Mouse (Mus musculus) inflammation-experienced regulatory T-cells, adult 6 months (primary cell): ENCODE data around the gene Foxl1. TPM values are rescaled to one million over a fixed set of nuclear protein-coding genes. Genes with fewer than 3 reads are reported as not detected.
"Not testable (repeated sequence)": the region's sequence is repeated elsewhere in the genome, so short reads cannot be mapped to it uniquely, and the experiment has no call there.

Source experiments
- ATAC-seq: one replicate; pipeline ENCODE4 v1.8.0; 2017
- polyA plus RNA-seq, 3 experiments: library from polyadenylated mRNA; unstranded; fragments of 100-300 nt; shearing (Covaris generic); gene quantifications; one replicate each; pipeline ENCODE4 v1.2.1; 2017

Gene Foxl1
- polyA plus RNA-seq, 3 experiments from 2014 or later, result not detected

GRCm38 (mm10) chr8:121125311-121125876, 2.3 kb upstream of the Foxl1 start:
- no peak for ATAC-seq

GRCm38 (mm10) chr8:121126191-121126590, 1.5 kb upstream of the Foxl1 start:
- no peak for ATAC-seq

DNA sequence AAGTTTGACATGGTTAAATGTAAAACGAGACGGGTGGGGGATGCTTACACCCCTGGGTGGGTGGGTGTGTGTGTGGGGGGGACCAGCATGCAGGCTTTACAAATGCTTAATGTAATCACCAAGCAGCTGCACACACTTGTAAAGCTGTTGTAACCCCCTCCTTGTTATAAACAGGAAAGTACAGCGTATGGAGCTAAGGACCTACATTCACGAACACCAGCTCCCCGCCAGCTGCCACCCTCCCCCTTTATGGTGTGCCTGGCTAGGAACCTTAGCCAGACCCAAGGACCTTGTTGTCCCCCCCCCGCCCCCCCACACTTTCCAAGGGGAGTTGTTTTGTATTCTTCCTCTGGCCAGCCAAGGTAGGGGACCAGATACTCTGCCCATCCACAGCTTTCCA, 1.0 kb upstream of the Foxl1 start:
- ATAC-seq, result no peak

GRCm38 (mm10) chr8:121127291-121127701, 444 bp upstream of the Foxl1 start:
- ATAC-seq, result no peak

GRCm38 (mm10) chr8:121128531-121129264, 958 bp downstream of the Foxl1 start:
- no peak for ATAC-seq

GRCm38 (mm10) chr8:121129265-121129940, 1.7 kb downstream of the Foxl1 start:
- no peak for ATAC-seq

GRCm38 (mm10) chr8:121130522-121130921, 2.8 kb downstream of the Foxl1 start:
- no peak for ATAC-seq

DNA sequence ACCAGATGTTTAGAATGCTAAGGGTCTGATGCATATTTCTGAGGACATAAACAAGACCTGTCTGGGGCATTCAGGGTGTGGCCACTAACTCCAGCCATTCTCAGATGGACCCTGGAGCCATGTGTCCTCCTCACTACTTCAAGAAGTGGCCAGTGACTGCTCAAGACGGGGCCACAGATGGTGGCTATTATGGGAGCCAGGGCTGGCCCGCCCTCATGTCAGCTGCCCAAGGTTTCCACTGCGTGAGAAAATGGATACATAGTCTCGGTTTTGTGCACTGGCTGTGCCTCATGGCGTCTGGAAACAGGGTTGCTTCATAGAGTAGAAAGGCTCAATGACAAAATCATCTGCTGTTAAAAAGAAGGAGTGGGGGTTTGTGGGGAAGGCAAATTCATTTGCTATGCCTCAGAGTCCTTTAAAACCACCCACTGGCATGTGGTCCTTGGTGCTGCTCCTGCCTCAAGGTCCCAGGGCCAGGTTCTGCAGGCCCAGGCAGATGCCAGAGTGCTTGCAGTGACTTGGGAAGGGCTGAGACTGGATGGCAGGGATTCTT, 5.3 kb downstream of the Foxl1 start:
- no peak for ATAC-seq

DNA sequence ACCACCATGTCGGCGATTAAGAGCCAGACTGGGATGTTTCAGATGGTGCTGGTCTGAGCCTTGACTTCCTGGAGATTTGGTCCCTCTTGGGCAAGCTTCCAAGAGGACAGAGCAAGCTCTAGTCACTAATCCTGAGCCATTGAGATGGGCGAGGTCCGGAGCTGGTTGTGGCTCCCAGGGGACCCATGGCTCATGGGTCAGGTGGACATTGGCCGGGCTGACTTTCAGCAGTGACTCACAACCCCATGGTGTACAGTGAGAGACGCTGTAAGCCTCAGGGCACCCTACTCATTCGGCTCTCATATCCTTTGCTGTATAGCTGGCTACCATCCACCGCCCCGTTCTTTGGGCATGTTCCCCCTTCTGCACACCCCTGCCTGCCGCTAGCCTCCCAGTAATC, 6.4 kb downstream of the Foxl1 start:
- ATAC-seq, result no peak

DNA sequence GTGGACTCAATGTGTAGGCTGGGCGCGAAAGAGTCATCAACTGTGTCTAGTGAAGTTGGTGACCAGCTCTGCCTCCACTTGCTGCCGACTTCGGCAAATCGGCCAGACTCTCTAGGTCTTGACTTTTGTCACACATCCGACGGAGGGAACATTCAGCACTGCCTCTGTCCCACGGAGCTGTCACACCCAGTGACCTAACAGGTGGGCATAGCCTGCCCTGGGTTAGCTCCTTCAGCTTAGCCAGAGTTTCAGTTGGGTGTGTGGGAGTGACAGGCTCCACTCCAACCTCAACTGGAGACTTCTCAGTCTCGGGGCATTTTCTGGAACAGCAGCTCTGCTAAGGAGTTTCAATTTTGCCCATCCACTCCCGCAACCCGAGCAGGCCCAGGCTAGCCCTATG, 6.8 kb downstream of the Foxl1 start:
- no peak for ATAC-seq

GRCm38 (mm10) chr8:121136856-121137255, 9.1 kb downstream of the Foxl1 start:
- no peak for ATAC-seq

DNA sequence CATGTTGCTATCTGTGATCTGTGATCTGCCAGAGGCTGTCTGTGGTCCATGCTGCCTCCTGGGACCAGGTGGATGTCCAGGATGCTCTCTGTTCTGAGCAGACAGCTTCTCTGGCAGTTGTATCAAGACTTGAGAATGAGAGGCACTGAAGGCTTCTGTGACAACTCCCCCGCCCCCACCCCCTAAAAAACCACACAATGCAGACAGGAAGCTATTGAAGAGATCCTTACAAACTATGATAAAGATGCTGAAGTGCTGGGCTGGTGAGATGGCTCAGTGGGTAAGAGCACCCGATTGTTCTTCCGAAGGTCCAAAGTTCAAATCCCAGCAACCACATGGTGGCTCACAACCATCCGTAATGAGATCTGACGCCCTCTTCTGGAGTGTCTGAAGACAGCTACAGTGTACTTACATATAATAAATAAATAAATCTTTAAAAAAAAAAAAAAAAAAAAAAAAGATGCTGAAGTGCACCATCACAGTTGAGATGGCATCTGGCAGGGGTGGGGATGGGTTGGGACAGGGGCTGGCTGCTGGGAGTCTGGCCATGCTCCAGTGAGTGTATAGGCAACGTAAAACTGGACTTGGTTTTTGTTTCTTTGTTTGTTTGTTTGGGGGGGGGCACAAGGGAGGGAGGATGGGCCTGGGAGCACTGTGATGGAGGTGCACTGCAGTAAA, 17.9 kb downstream of the Foxl1 start:
- ATAC-seq, result not testable (repeated sequence)

GRCm38 (mm10) chr8:121148573-121149083, 20.9 kb downstream of the Foxl1 start:
- no peak for ATAC-seq

- ATAC-seq, result no peak
Observed at GRCm38 (mm10) chr8:121152394-121152793, 24.7 kb downstream of the Foxl1 start.

DNA sequence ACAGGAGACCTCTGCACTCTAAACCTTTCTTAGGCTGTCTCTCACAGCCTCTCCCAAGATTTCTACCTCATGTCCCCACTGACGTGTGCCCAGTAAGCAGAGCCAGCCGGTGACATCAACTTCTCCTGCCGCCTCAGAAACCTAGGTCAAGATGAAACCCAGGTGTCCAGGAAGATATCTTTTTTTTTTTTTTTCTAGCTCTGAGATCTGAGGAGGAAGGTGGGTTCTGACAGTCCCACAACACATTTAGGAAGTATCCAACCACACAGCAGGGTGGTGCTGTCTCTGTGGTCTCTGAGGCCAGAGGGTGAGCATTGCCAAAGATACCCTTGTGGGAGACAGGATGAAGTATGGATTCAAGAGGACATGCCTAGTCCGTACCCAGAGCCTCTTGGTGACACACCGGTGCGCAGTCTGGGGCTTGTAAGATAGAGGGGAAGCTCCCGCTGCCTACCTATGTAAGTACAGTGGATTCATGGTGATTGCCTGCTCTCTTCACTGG, 29.3 kb downstream of the Foxl1 start:
- ATAC-seq, result no peak

- no peak for ATAC-seq
Observed at GRCm38 (mm10) chr8:121158812-121159211, 31.1 kb downstream of the Foxl1 start.

DNA sequence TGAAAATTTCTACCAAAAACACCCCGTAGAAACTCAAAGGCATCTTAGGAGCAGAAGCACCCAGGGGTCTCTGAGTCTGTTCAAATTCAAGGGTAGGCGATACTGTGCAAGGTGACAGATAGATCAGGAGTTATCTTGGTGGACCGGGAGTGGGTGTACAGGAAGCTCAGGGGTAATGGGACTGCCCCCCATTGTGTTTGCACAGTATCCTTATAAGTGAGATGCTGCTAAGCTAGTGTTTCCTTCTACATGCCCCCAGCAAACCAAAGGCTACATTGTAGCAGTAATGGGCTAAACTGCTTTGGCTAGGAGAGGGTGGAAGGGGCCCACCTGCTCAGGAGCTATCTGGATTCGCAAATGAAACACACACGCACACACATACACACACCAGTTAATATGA, 33.7 kb downstream of the Foxl1 start:
- ATAC-seq, result no peak

DNA sequence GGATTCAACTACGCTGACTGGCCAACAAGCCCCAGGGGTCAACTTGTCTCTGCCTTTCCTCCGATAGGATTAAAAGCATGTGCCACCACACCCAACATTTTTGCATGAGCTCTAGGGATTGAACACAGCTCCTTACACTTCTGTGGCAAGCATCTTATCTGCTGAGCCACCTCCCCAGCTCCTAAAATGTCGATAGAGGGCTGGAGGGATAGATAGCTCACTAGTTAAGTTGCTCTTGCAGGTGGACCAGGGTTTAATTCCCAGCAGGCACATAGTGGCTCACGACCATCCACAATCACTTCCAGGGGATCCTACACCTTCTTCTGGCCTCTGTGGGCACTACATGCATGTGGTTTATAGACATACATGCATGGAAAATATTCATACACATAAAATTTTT, 34.7 kb downstream of the Foxl1 start:
- ATAC-seq, result no peak

DNA sequence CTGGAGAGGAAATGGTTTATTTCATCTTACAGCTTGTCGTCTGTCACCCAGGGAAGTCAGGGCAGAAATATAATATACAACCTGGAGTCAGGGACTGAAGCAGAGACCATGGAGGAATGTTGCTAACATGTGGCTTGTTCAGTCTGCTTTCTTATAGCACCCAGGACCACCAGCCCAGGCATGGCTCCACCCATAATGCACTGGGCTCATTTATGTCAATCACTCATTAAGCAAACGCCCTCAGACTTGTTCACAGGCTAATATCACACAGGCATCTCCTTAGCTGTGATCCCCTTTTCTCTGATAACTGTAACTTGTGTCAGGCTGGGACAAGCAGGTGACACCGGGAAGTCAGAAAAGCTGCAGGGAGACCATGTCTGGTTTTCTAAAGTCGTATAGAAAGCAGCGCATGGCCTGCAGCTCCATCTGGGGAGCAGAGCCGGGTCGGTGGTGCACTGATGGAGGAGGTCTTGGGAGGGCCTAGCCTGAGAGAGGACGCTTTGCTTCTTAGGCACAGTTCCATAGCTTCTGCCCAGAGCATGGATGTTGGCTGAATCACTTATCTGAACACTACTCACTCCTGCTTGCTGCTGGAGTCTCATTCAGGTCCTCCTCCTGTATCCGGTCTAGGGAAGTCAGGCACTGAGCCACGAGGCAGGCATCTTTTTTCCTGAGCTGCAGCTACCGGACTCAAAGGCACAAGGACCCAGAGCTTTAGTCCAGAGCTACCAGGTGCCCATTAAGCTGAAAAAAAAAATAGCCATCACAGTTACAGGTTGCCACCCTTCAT, 35.4 kb downstream of the Foxl1 start:
- no peak for ATAC-seq

DNA sequence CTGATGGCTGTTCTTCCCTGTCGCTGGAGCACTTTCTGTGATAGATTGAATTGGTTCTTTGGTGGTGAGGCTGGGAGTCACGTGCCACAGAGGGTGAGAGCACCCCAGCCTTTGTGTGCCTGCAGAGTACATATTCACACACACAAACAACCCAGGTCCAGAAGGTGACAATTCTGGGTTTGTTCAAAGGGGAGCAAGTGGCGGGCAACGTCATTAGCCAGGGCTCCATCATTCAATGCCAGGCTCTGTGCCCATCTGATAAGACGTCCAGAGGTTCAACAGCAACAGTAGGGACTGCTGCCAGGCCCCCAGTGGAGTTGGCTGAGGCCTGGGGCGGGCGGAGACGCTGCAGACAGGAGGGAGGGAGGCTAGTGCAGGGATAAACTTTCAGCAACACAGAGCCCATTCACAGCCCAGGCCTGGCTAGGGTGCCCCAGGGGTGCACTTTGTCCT, 36.3 kb downstream of the Foxl1 start:
- ATAC-seq, result no peak

- ATAC-seq, result no peak
Observed at GRCm38 (mm10) chr8:121168033-121168432, 40.3 kb downstream of the Foxl1 start.

DNA sequence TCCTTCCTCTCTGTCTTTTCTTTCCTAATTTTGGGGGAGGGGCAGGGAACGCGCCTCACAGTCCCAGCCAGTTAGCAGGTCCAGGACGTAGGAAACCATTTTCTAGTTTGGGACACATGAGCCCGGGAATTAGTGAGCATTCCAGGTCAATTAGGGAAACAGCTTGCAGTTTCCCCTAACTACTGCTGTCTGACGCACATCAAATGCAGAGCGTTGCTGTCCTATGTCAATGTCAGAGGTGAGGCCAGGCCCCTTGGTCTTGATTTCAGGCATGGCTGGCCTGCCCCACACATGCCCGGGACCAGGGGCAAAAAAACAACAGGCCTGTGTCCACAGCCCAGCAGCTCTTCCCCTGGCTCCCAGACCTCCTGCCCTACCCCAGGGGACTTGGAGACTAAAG, 42.4 kb downstream of the Foxl1 start:
- ATAC-seq, result no peak
